Mouse (Mus musculus): Measurements from ENCODE around the gene Lhpp. TPM values are rescaled to one million over a fixed set of nuclear protein-coding genes. Genes with fewer than 3 reads are reported as not detected.

Lhpp gene
- polyA plus RNA-seq, 1 experiment = 26.2 TPM

- Histone ChIP-seq H3K4me3 (ENCODE audit: insufficient read depth, low read length) (no peak overlapping the region), H3K27ac (ENCODE audit: insufficient read depth, low read length) (no peak overlapping the region), H3K4me1 (ENCODE audit: control insufficient read depth, insufficient read depth, low read length) (peaks cover 4% of the 10 kb centered on the region; the same call in 1 of the 2 replicates)
- TF ChIP-seq CTCF (IDR thresholded peaks at IDR 0.05; ENCODE audit: extremely low read depth, insufficient read depth, low read length) (no peak), POLR2A (IDR thresholded peaks at IDR 0.05; ENCODE audit: extremely low read depth, insufficient read depth, low read length) (no peak)
Measured at GRCm38 (mm10) chr7:132704310-132704875, 94.0 kb downstream of the Lhpp start.

- TF ChIP-seq CTCF (IDR thresholded peaks at IDR 0.05; ENCODE audit: extremely low read depth, insufficient read depth, low read length) (no peak), POLR2A (IDR thresholded peaks at IDR 0.05; ENCODE audit: extremely low read depth, insufficient read depth, low read length) (no peak)
- no peak overlapping the region for H3K4me3 ChIP-seq (ENCODE audit: insufficient read depth, low read length)
- H3K4me1 ChIP-seq (ENCODE audit: control insufficient read depth, insufficient read depth, low read length) = peaks cover 4% of the 10 kb centered on the region; the same call in 1 of the 2 replicates
- no peak overlapping the region for H3K27ac ChIP-seq (ENCODE audit: insufficient read depth, low read length)
Measured at GRCm38 (mm10) chr7:132705130-132705529, 94.7 kb downstream of the Lhpp start.

- Histone ChIP-seq H3K27ac (ENCODE audit: insufficient read depth, low read length) (peak overlapping the region; percentile 69), H3K4me3 (ENCODE audit: insufficient read depth, low read length) (no peak overlapping the region), H3K4me1 (ENCODE audit: control insufficient read depth, insufficient read depth, low read length) (peaks cover 12% of the 10 kb centered on the region)
- TF ChIP-seq CTCF (IDR thresholded peaks at IDR 0.05; ENCODE audit: extremely low read depth, insufficient read depth, low read length) (no peak), POLR2A (IDR thresholded peaks at IDR 0.05; ENCODE audit: extremely low read depth, insufficient read depth, low read length) (no peak)
Measured at GRCm38 (mm10) chr7:132711579-132711978, 101.1 kb downstream of the Lhpp start.

GRCm38 (mm10) chr7:132712044-132712708 lies 101.7 kb downstream of the Lhpp start:
- Histone ChIP-seq H3K27ac (ENCODE audit: insufficient read depth, low read length) (peak overlapping the region; percentile 69), H3K4me1 (ENCODE audit: control insufficient read depth, insufficient read depth, low read length) (peaks cover 12% of the 10 kb centered on the region), H3K4me3 (ENCODE audit: insufficient read depth, low read length) (no peak overlapping the region)
- TF ChIP-seq CTCF (IDR thresholded peaks at IDR 0.05; ENCODE audit: extremely low read depth, insufficient read depth, low read length) = no peak
- no peak for TF ChIP-seq POLR2A (IDR thresholded peaks at IDR 0.05; ENCODE audit: extremely low read depth, insufficient read depth, low read length)

- Histone ChIP-seq H3K27ac (ENCODE audit: insufficient read depth, low read length) (peak overlapping the region; percentile 55), H3K4me1 (ENCODE audit: control insufficient read depth, insufficient read depth, low read length) (peaks cover 12% of the 10 kb centered on the region), H3K4me3 (ENCODE audit: insufficient read depth, low read length) (no peak overlapping the region)
- TF ChIP-seq POLR2A (IDR thresholded peaks at IDR 0.05; ENCODE audit: extremely low read depth, insufficient read depth, low read length) (no peak), CTCF (IDR thresholded peaks at IDR 0.05; ENCODE audit: extremely low read depth, insufficient read depth, low read length) (no peak)
Measured at GRCm38 (mm10) chr7:132712956-132713355, 102.5 kb downstream of the Lhpp start.

GRCm38 (mm10) chr7:132713483-132714126 lies 103.2 kb downstream of the Lhpp start:
- Histone ChIP-seq H3K4me3 (ENCODE audit: insufficient read depth, low read length) (no peak overlapping the region), H3K4me1 (ENCODE audit: control insufficient read depth, insufficient read depth, low read length) (peaks cover 12% of the 10 kb centered on the region), H3K27ac (ENCODE audit: insufficient read depth, low read length) (peak overlapping the region; percentile 55)
- TF ChIP-seq POLR2A (IDR thresholded peaks at IDR 0.05; ENCODE audit: extremely low read depth, insufficient read depth, low read length) = no peak
- no peak for TF ChIP-seq CTCF (IDR thresholded peaks at IDR 0.05; ENCODE audit: extremely low read depth, insufficient read depth, low read length)

- Histone ChIP-seq H3K4me3 (ENCODE audit: insufficient read depth, low read length) (no peak overlapping the region), H3K27ac (ENCODE audit: insufficient read depth, low read length) (peak overlapping the region; percentile 55), H3K4me1 (ENCODE audit: control insufficient read depth, insufficient read depth, low read length) (peaks cover 12% of the 10 kb centered on the region)
- TF ChIP-seq POLR2A (IDR thresholded peaks at IDR 0.05; ENCODE audit: extremely low read depth, insufficient read depth, low read length) (peak; percentile 40; the same call in 1 of the 2 replicates), CTCF (IDR thresholded peaks at IDR 0.05; ENCODE audit: extremely low read depth, insufficient read depth, low read length) (no peak)
Measured at GRCm38 (mm10) chr7:132714236-132714923, 103.9 kb downstream of the Lhpp start.

- H3K27ac ChIP-seq (ENCODE audit: insufficient read depth, low read length) = peak overlapping the region; percentile 55
- no peak for TF ChIP-seq POLR2A (IDR thresholded peaks at IDR 0.05; ENCODE audit: extremely low read depth, insufficient read depth, low read length)
- no peak for TF ChIP-seq CTCF (IDR thresholded peaks at IDR 0.05; ENCODE audit: extremely low read depth, insufficient read depth, low read length)
- H3K4me3 ChIP-seq (ENCODE audit: insufficient read depth, low read length) = no peak overlapping the region
- H3K4me1 ChIP-seq (ENCODE audit: control insufficient read depth, insufficient read depth, low read length) = peaks cover 12% of the 10 kb centered on the region
Measured at GRCm38 (mm10) chr7:132715259-132715658, 104.8 kb downstream of the Lhpp start.

GRCm38 (mm10) chr7:132719570-132719969 lies 109.1 kb downstream of the Lhpp start:
- no peak for TF ChIP-seq POLR2A (IDR thresholded peaks at IDR 0.05; ENCODE audit: extremely low read depth, insufficient read depth, low read length)
- no peak for TF ChIP-seq CTCF (IDR thresholded peaks at IDR 0.05; ENCODE audit: extremely low read depth, insufficient read depth, low read length)
- Histone ChIP-seq H3K4me1 (ENCODE audit: control insufficient read depth, insufficient read depth, low read length) (peaks cover 10% of the 10 kb centered on the region), H3K27ac (ENCODE audit: insufficient read depth, low read length) (peak overlapping the region; percentile 67; the same call in 1 of the 2 replicates), H3K4me3 (ENCODE audit: insufficient read depth, low read length) (no peak overlapping the region)
